Mouse (Mus musculus): ENCODE data around the gene Cgn. TPM values are rescaled to one million over a fixed set of nuclear protein-coding genes. Genes with fewer than 3 reads are reported as not detected.

Cgn gene
- polyA plus RNA-seq, 1 experiment: 1.5 TPM

DNA sequence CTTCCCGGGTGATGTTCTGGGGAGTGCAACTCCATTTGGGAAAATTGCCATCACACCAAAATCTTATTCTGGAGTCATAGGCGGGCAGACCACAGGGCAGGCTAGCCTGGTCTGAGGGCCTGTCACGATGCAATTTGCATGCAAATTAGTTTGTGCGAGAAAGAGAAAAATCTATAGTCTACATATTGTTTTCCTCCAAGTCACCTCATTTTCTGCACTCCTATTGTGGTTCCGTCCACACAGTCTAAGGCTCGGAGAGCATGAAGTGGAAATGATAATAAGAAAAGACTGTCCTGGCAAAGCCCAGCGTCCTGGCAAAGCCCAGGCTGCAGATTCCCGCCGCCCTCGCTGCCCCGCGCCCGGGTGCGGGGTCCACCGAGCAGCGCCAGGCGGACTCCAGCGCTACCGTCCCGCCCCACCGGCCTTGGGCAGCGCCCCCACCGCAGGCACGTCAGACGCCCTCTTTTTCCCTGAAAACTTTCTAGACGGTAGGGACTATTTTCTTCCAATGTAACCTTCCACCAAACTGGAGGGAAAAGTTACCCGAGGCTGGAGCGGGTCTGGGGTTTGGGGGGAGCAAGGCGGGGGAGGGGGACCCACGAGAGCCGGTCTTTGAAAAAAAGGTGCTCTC lies 34.8 kb upstream of the Cgn start:
- TF ChIP-seq POLR2A (IDR thresholded peaks at IDR 0.05; ENCODE audit: control insufficient read depth, extremely low read depth, insufficient read depth, low read length, poor library complexity) (no peak), CTCF (IDR thresholded peaks at IDR 0.05; ENCODE audit: borderline replicate concordance, control insufficient read depth, extremely low read depth, insufficient read depth, low read length, poor library complexity) (no peak)
- Histone ChIP-seq H3K4me1 (replicated peaks; ENCODE audit: control insufficient read depth, insufficient read depth, low read length) (peaks cover 3% of the 10 kb centered on the region), H3K4me3 (ENCODE audit: control insufficient read depth, insufficient read depth, low read length) (peak overlapping the region; percentile 41)

GRCm38 (mm10) chr3:94819452-94820425 lies 33.4 kb upstream of the Cgn start:
- 91% methylated on average over 24 of the region's 24 CpGs for WGBS
- H3K4me1 ChIP-seq (replicated peaks; ENCODE audit: control insufficient read depth, insufficient read depth, low read length): peaks cover 3% of the 10 kb centered on the region
- no peak for DNase-seq
- TF ChIP-seq POLR2A (IDR thresholded peaks at IDR 0.05; ENCODE audit: control insufficient read depth, extremely low read depth, insufficient read depth, low read length, poor library complexity): no peak
- H3K36me3 ChIP-seq (ENCODE audit: control insufficient read depth, insufficient read depth, low read length): no peaks in the 10 kb centered on the region
- peaks cover 2% of the 10 kb centered on the region for H3K27me3 ChIP-seq (ENCODE audit: control insufficient read depth, insufficient read depth, low read length)
- no peak overlapping the region for H3K4me3 ChIP-seq (ENCODE audit: control insufficient read depth, insufficient read depth, low read length)
- H3K27ac ChIP-seq (ENCODE audit: control insufficient read depth, insufficient read depth, low read length): no peak overlapping the region

More for the DNA sequence above, 34.8 kb upstream of the Cgn start:
- DNase-seq: no peak
- H3K27me3 ChIP-seq (ENCODE audit: control insufficient read depth, insufficient read depth, low read length): peaks cover 2% of the 10 kb centered on the region
- H3K36me3 ChIP-seq (ENCODE audit: control insufficient read depth, insufficient read depth, low read length): no peaks in the 10 kb centered on the region
- no peak overlapping the region for H3K27ac ChIP-seq (ENCODE audit: control insufficient read depth, insufficient read depth, low read length)
- WGBS: 5% methylated on average over 31 of the region's 31 CpGs

DNA sequence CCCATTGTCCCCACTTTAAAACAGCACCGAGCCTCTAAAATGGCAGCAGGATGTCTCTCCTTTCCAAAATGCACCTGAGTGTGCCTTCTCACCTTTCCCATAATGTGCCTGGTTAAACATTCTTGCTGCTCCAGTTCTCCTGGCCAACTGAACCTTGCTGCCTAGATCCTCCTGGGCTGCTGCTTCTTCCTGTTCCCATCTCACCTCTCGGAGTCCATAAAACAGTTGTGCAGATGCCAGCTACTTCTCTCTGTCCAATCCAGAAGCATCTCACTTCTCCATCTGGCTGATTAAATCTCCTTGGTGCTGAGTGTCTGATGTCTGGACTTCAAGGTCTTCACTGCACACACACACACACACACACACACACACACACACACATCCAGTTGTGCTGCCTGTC lies 31.4 kb upstream of the Cgn start:
- no peak for DNase-seq
- TF ChIP-seq CTCF (IDR thresholded peaks at IDR 0.05; ENCODE audit: borderline replicate concordance, control insufficient read depth, extremely low read depth, insufficient read depth, low read length, poor library complexity): no peak
- no peak for TF ChIP-seq POLR2A (IDR thresholded peaks at IDR 0.05; ENCODE audit: control insufficient read depth, extremely low read depth, insufficient read depth, low read length, poor library complexity)
- Histone ChIP-seq H3K27me3 (ENCODE audit: control insufficient read depth, insufficient read depth, low read length) (peaks cover 2% of the 10 kb centered on the region), H3K27ac (ENCODE audit: control insufficient read depth, insufficient read depth, low read length) (no peak overlapping the region), H3K36me3 (ENCODE audit: control insufficient read depth, insufficient read depth, low read length) (no peaks in the 10 kb centered on the region), H3K4me1 (replicated peaks; ENCODE audit: control insufficient read depth, insufficient read depth, low read length) (peaks cover 3% of the 10 kb centered on the region), H3K4me3 (ENCODE audit: control insufficient read depth, insufficient read depth, low read length) (no peak overlapping the region)
- 90% methylated on average over 2 of the region's 2 CpGs for WGBS

DNA sequence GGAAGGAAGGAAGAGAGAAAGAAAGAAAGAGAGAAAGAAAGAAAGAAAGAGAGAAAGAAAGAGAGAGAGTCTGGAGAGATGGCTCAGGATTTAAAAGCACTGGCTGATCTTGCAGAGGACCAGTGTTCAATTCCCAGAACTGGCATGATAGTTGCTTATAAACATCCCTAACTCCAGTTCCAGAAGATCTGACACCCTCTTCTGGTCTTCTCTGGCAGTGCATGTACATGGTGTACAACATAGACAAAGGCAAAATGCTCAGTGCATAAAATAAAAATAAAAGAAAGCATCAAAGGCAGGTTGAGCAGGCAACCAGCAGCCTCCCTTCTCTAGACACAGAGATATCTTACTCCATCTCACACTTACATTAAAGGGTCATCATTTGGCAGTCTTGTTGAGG lies 29.3 kb upstream of the Cgn start:
- H3K4me3 ChIP-seq (ENCODE audit: control insufficient read depth, insufficient read depth, low read length): no peak overlapping the region
- no peak overlapping the region for H3K27ac ChIP-seq (ENCODE audit: control insufficient read depth, insufficient read depth, low read length)
- H3K27me3 ChIP-seq (ENCODE audit: control insufficient read depth, insufficient read depth, low read length): no peaks in the 10 kb centered on the region
- no peaks in the 10 kb centered on the region for H3K36me3 ChIP-seq (ENCODE audit: control insufficient read depth, insufficient read depth, low read length)
- no peak for DNase-seq
- TF ChIP-seq CTCF (IDR thresholded peaks at IDR 0.05; ENCODE audit: borderline replicate concordance, control insufficient read depth, extremely low read depth, insufficient read depth, low read length, poor library complexity) (no peak), POLR2A (IDR thresholded peaks at IDR 0.05; ENCODE audit: control insufficient read depth, extremely low read depth, insufficient read depth, low read length, poor library complexity) (no peak)
- no peaks in the 10 kb centered on the region for H3K4me1 ChIP-seq (replicated peaks; ENCODE audit: control insufficient read depth, insufficient read depth, low read length)

GRCm38 (mm10) chr3:94814663-94815062 lies 28.4 kb upstream of the Cgn start:
- Histone ChIP-seq H3K27ac (ENCODE audit: control insufficient read depth, insufficient read depth, low read length) (no peak overlapping the region), H3K36me3 (ENCODE audit: control insufficient read depth, insufficient read depth, low read length) (no peaks in the 10 kb centered on the region), H3K4me3 (ENCODE audit: control insufficient read depth, insufficient read depth, low read length) (no peak overlapping the region), H3K27me3 (ENCODE audit: control insufficient read depth, insufficient read depth, low read length) (no peaks in the 10 kb centered on the region), H3K4me1 (replicated peaks; ENCODE audit: control insufficient read depth, insufficient read depth, low read length) (no peaks in the 10 kb centered on the region)
- 84% methylated on average over 4 of the region's 4 CpGs for WGBS
- TF ChIP-seq POLR2A (IDR thresholded peaks at IDR 0.05; ENCODE audit: control insufficient read depth, extremely low read depth, insufficient read depth, low read length, poor library complexity) (no peak), CTCF (IDR thresholded peaks at IDR 0.05; ENCODE audit: borderline replicate concordance, control insufficient read depth, extremely low read depth, insufficient read depth, low read length, poor library complexity) (no peak)
- no peak for DNase-seq

GRCm38 (mm10) chr3:94814063-94814462 lies 27.8 kb upstream of the Cgn start:
- Histone ChIP-seq H3K27me3 (ENCODE audit: control insufficient read depth, insufficient read depth, low read length) (no peaks in the 10 kb centered on the region), H3K36me3 (ENCODE audit: control insufficient read depth, insufficient read depth, low read length) (no peaks in the 10 kb centered on the region), H3K4me1 (replicated peaks; ENCODE audit: control insufficient read depth, insufficient read depth, low read length) (no peaks in the 10 kb centered on the region), H3K27ac (ENCODE audit: control insufficient read depth, insufficient read depth, low read length) (no peak overlapping the region), H3K4me3 (ENCODE audit: control insufficient read depth, insufficient read depth, low read length) (no peak overlapping the region)
- DNase-seq: no peak
- TF ChIP-seq POLR2A (IDR thresholded peaks at IDR 0.05; ENCODE audit: control insufficient read depth, extremely low read depth, insufficient read depth, low read length, poor library complexity) (no peak), CTCF (IDR thresholded peaks at IDR 0.05; ENCODE audit: borderline replicate concordance, control insufficient read depth, extremely low read depth, insufficient read depth, low read length, poor library complexity) (no peak)
- WGBS: 88% methylated on average over 4 of the region's 4 CpGs
